Mouse (Mus musculus) Patski (cell line): ENCODE measurements around the gene Fbxl19. TPM values are rescaled to one million over a fixed set of nuclear protein-coding genes. Genes with fewer than 3 reads are reported as not detected.

Source experiments
- ATAC-seq: fragments of 100-300 bp; one replicate; pipeline ENCODE4 v1.8.0; 2021
- CTCF ChIA-PET: fragments of 350-600 bp; sonication (Branson Sonifier 250); formaldehyde crosslinking; loops from one replicate; lab custom pipeline; 2022; ENCODE audit warnings: inconsistent platforms; lab: Charles Lee
- POLR2A ChIA-PET: fragments of 350-600 bp; sonication (Branson Sonifier 250); formaldehyde crosslinking; loops from one replicate; lab custom pipeline; 2022; ENCODE audit warnings: antibody characterized with exemption, inconsistent platforms; lab: Charles Lee
- DNase-seq: peaks from one replicate; pipeline ENCODE4 v3.0.0-alpha.2; 2011; ENCODE audit warnings: low read depth, low spot score
- H3K27me3 ChIP-seq: fragments of 371-371 bp; one replicate; pipeline ENCODE4 v1.5.1; 2021
- CTCF ChIP-seq: fragments of 100-300 bp; IDR thresholded peaks from one replicate; pipeline ENCODE4 v1.5.1; 2021
- in situ Hi-C: fragments of 300-500 bp; cut with MboI; formaldehyde crosslinking; loops from 3 replicates; pipeline ENCODE4 v1.11.1; 2018; ENCODE audit warnings: low pct_unique_long_range_greater_than_20kb, mixed read lengths
- polyA plus RNA-seq: library from polyadenylated mRNA; unstranded; gene quantifications from one replicate; pipeline ENCODE4 v1.2.3, GENCODE M21; 2021

Fbxl19 gene
- polyA plus RNA-seq, 1 experiment from 2014 or later: 38.6 TPM

DNA sequence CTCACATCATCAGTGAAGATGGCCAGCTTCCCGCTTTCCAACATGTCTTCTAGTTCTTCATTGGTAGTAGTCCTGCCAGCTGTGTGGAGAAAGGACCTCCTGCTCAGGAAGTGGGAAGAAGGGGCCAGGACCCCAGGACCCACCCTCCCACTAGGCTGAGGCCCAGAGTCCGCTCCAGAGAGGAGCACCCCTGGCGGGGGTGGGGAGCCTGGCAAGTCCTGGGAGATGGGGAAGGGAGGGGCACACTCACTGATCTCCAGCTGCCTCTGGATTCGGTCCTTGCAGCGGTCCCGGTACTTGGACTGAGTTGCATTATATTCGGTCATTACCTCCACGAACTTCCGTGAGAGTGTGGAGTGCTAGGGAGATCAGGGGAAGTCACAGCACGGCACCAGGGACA lies 66.3 kb downstream of the Fbxl19 start:
- ChIA-PET POLR2A (interaction anchor here (1.2 kb wide), 1 partner anchor 11 kb away, joined by 4 read pairs; no protein-coding TSS in a partner anchor), CTCF (no interaction called here)
- DNase-seq (no peak), ATAC-seq (no peak)
- no peak for TF ChIP-seq CTCF
- no peaks in the 10 kb centered on the region for H3K27me3 ChIP-seq
- in situ Hi-C loops: no loop called here

DNA sequence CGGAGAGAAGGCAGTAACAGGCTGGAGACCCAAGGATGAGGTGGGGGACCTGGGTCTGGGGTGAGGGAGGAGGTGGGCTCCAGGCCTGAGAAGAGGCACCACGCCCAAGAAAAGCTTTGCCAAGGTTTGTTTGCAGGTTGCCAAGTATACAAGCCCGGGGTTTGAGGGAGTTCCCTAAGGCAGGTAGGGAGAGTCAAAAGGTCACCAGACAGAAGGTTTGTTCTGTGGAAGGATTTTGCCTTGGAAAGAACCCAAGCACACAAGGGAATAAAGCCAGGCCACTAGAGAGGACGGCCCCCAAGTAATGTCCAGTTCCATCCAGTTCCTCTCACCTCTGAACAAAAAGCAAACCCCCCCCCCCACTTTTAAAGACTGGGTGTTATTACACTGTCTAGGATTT lies 66.9 kb downstream of the Fbxl19 start:
- DNase-seq: no peak
- ATAC-seq: no peak
- in situ Hi-C loops: no loop called here
- H3K27me3 ChIP-seq: no peaks in the 10 kb centered on the region
- CTCF ChIA-PET: no interaction called here
- POLR2A ChIA-PET: interaction anchor here (0.6 to 1.2 kb wide), 4 partner anchors 10 to 1198 kb away, joined by 3 to 4 read pairs (median 4); no protein-coding TSS in a partner anchor
- no peak for TF ChIP-seq CTCF

DNA sequence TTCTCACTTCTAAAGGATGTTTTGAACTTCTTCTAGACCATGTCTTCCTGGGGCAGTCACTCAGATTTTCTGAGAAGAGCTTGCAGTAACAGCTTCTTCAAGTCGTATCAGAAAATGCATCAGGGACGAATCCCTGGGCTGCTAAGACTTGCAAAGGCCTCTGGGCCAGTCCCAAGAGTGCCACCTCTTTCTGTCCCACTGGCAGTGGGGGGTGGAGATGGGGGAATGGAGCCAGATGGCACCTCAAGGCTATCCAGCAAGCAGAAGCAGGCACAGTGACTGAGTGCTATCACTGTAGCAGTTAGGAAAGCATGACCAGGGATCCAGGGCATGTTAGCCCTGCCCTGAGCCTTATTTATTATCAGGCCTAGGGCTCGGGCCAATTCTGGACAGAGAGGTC lies 67.9 kb downstream of the Fbxl19 start:
- ATAC-seq: no peak
- ChIA-PET CTCF (no interaction called here), POLR2A (interaction anchor here (0.6 kb wide), 1 partner anchor 238 kb away, joined by 3 read pairs; no protein-coding TSS in a partner anchor)
- in situ Hi-C loops: no loop called here
- no peak for DNase-seq
- H3K27me3 ChIP-seq: no peaks in the 10 kb centered on the region
- no peak for TF ChIP-seq CTCF

DNA sequence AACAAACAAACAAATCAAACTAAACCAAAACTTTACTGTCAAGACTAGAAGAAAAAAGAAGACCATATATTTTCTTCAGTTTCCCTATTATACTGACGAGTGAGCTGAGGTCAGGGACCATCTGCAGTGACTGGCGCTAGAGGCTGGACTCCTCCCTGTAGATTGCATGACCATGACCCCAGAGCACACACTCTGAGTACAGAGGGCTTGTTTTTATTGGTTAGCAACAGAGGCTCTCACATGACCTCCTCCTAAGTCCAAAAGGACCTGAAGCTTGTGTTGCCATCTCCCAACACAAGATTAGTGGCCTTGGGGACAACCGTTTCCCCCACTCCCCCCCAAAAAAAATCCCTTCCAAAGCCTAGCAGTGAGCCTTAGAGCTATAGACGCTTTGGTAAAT lies 69.5 kb downstream of the Fbxl19 start:
- TF ChIP-seq CTCF: no peak
- no peaks in the 10 kb centered on the region for H3K27me3 ChIP-seq
- ATAC-seq (no peak), DNase-seq (no peak)
- in situ Hi-C loops: no loop called here
- CTCF ChIA-PET: no interaction called here
- POLR2A ChIA-PET: no interaction called here

DNA sequence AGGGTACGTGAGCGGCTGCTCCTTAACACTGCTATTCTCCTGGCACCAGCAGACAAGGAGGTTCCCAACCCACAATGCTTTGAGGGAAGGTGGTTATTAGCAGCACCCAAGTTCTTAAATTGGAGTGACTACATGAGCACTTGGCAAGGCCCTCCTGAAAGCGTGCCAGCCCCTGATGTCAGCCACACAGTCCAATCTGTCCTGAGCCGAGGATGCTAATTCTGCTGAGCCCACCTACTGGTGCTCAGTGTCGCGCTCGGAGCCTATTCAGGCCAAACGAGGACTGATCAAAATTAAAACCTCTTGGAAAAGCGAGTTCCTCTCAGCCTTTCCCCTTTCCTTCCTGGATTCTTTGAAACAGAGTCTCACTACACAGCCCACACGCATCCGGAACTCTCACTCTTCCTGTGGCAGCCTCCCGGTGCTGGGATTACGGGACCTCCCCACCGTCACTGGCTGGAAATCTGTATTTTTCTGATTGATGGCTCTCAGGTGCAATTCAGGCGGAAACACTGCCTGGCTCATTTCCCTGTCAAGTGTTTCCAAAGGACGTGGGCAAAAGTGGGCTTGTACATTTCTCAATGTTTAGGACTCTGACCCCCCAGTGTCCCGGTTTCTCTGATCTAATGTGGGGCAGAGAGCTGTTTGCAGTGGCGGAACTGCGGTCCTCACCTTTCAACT lies 70.0 kb downstream of the Fbxl19 start:
- DNase-seq: no peak
- POLR2A ChIA-PET: no interaction called here
- no peaks in the 10 kb centered on the region for H3K27me3 ChIP-seq
- TF ChIP-seq CTCF: no peak
- CTCF ChIA-PET: no interaction called here
- in situ Hi-C loops: no loop called here
- no peak for ATAC-seq

DNA sequence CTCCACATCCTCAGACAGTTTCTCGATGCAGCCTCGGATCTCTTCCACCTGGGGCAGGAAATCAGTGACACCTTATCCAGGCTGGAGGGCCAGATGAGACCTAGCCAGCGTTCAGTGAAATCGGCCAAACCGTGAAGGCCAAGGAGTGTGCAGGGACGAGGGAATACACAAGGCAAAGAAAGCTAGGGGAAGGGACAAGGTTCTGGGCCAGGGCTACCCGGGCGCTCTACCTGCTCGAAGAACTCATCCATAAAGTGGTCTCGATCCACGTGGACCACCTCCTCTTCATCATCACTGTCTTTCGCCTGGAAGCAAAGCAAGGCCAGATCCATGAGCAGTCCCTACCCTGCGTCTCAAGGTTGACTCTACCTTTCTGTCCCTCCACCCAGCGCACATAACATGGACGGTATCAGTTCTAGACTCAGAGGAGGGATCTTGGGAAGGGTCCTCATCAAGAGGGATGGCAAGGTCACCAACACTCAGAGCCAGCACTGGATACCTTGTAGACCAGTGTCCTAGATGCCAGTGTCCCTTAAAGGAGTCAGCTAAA lies 70.8 kb downstream of the Fbxl19 start:
- H3K27me3 ChIP-seq: no peaks in the 10 kb centered on the region
- ATAC-seq: no peak
- in situ Hi-C loops: no loop called here
- ChIA-PET POLR2A (no interaction called here), CTCF (no interaction called here)
- TF ChIP-seq CTCF: no peak
- no peak for DNase-seq

DNA sequence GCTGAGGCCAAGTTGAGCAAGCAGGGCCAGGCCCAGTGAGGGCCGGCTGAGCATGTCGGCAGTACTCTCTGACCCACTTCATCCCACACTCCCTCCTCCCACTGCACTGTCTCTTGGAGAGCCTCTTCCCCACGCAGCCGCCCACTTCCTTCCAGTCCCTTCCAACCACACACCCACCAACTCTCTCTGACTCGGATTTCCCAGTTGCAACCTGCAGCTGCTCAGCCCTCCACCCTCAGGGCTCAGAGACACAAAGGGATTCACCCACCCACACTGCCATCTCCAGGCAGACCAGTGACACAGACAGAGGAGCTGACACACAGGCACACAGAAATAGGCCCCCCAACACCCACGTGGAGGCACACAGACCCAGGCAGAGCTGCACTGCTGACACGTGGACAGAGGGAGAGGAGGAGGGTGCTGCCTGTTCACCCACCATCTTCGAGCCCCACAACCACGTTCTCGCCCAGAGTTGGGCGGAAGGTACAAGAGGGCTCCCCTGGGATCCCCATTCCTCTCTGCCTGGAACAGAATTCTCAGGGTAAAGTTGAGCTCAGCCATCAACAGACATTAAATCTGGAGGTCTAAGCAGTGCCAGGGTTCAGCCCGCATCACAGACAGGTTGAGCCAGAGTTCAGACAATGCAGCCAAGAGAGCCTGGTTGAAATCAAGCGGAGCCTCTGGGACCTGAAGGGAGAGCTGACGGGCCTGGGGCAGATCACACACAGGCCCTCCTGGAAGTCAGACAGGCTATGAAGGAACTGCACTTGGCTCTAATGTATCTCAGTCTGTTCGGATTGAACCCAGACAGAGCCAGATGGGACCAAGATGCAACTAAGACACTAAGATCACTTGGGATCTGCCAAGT lies 71.8 kb downstream of the Fbxl19 start:
- DNase-seq: no peak
- in situ Hi-C loops: no loop called here
- ATAC-seq: no peak
- ChIA-PET CTCF (interaction anchor here (1.3 kb wide), 1 partner anchor 9 kb away, joined by 5 read pairs; no protein-coding TSS in a partner anchor), POLR2A (interaction anchor here (0.5 to 1.6 kb wide), 2 partner anchors 13 to 126 kb away, joined by 3 to 4 read pairs; no protein-coding TSS in a partner anchor)
- H3K27me3 ChIP-seq: no peaks in the 10 kb centered on the region
- no peak for TF ChIP-seq CTCF

DNA sequence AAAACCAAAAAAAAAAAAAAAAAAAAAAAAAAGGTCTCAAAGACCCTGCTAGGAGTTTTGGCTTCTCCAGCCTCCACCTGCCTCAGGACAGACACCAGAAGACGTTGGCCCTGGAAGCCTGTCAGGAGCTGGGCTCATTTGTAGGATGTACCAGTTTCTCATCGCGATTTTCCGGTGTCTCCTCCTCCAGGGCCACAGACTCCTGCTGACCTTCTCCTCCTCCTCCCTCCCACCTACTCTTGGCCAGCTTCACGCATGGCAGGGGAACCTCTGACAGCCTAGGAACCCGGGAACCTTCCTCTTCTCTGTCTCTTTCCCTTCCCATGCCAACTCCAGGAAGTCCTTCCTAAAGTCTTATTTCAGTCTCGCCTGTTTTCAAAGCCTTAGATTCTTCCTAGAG lies 72.7 kb downstream of the Fbxl19 start:
- CTCF ChIA-PET: interaction anchor here (1.3 kb wide), 1 partner anchor 9 kb away, joined by 5 read pairs; no protein-coding TSS in a partner anchor
- POLR2A ChIA-PET: interaction anchor here (1.6 kb wide), 1 partner anchor 14 kb away, joined by 4 read pairs; no protein-coding TSS in a partner anchor
- in situ Hi-C loops: no loop called here
- no peak for ATAC-seq
- TF ChIP-seq CTCF: no peak
- no peaks in the 10 kb centered on the region for H3K27me3 ChIP-seq
- no peak for DNase-seq

DNA sequence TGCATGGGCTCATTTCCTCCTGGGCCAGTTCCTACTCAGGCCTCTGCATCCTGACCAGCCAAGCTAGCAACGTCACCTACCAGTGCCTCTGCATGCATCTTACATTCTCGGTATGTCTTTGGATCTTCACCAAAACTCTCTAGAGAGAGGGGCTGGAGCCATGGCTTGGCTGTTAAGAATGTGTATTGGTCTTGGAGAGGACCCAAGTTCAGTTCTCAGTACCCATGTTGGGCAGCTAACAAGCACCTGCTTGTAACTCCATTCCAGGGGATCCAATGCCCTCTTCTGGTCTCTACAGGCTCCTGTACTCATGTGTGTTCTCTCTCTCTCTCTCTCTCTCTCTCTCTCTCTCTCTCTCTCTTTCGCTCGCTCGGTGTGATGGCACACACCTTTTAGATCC lies 73.4 kb downstream of the Fbxl19 start:
- DNase-seq: no peak
- TF ChIP-seq CTCF: no peak
- no peak for ATAC-seq
- ChIA-PET POLR2A (no interaction called here), CTCF (no interaction called here)
- H3K27me3 ChIP-seq: no peaks in the 10 kb centered on the region
- in situ Hi-C loops: no loop called here

Other genes starting within 250 kb of the Fbxl19 start
- gene Srcap, start 232.6 kb upstream of the Fbxl19 start, polyA plus RNA-seq: 22.8 TPM
- 21.1 TPM for gene Gm42715, start 225.0 kb upstream of the Fbxl19 start, polyA plus RNA-seq
- gene Tmem265, start 183.2 kb upstream of the Fbxl19 start, polyA plus RNA-seq: not detected
- gene Phkg2, start 171.2 kb upstream of the Fbxl19 start, polyA plus RNA-seq: 48.6 TPM
- gene Ccdc189, start 155.9 kb upstream of the Fbxl19 start, polyA plus RNA-seq: 22.0 TPM
- gene Rnf40, start 155.8 kb upstream of the Fbxl19 start, polyA plus RNA-seq: 42.7 TPM
- 20.6 TPM for gene Zfp629, start 128.7 kb upstream of the Fbxl19 start, polyA plus RNA-seq
- gene Bcl7c, start 35.6 kb upstream of the Fbxl19 start, polyA plus RNA-seq: 53.6 TPM
- gene Ctf1, start 31.8 kb upstream of the Fbxl19 start, polyA plus RNA-seq: 10.8 TPM
- gene Ctf2, start 12.4 kb upstream of the Fbxl19 start, polyA plus RNA-seq: 0.09 TPM
- 25.8 TPM for gene Orai3, start 25.3 kb downstream of the Fbxl19 start, polyA plus RNA-seq
- 30.0 TPM for gene Setd1a, start 32.1 kb downstream of the Fbxl19 start, polyA plus RNA-seq
- gene Gm49388, start 41.1 kb downstream of the Fbxl19 start, polyA plus RNA-seq: 4.5 TPM
- gene Hsd3b7, start 56.1 kb downstream of the Fbxl19 start, polyA plus RNA-seq: 30.1 TPM
- 133 TPM for gene Stx4a, start 79.8 kb downstream of the Fbxl19 start, polyA plus RNA-seq
- gene Stx1b, start 80.0 kb downstream of the Fbxl19 start, polyA plus RNA-seq: 0.23 TPM
- 22.3 TPM for gene Zfp646, start 131.7 kb downstream of the Fbxl19 start, polyA plus RNA-seq
- gene Zfp668, start 132.3 kb downstream of the Fbxl19 start, polyA plus RNA-seq: 8.9 TPM
- gene Prss53, start 146.4 kb downstream of the Fbxl19 start, polyA plus RNA-seq: 0.45 TPM
- gene Gm21974, start 150.9 kb downstream of the Fbxl19 start, polyA plus RNA-seq: not detected
- gene Vkorc1, start 151.1 kb downstream of the Fbxl19 start, polyA plus RNA-seq: 77.0 TPM
- gene Bckdk, start 159.5 kb downstream of the Fbxl19 start, polyA plus RNA-seq: 75.7 TPM
- 22.1 TPM for gene Kat8, start 168.0 kb downstream of the Fbxl19 start, polyA plus RNA-seq
- gene Prss8, start 185.6 kb downstream of the Fbxl19 start, polyA plus RNA-seq: 0.05 TPM
- gene Prss36, start 202.2 kb downstream of the Fbxl19 start, polyA plus RNA-seq: 6.8 TPM
- 469 TPM for gene Fus, start 222.9 kb downstream of the Fbxl19 start, polyA plus RNA-seq
- 0.10 TPM for gene Pycard, start 249.3 kb downstream of the Fbxl19 start, polyA plus RNA-seq